Mouse (Mus musculus): ENCODE measurements around the gene Tiam1. TPM values are rescaled to one million over a fixed set of nuclear protein-coding genes. Genes with fewer than 3 reads are reported as not detected.

Gene Tiam1
- total RNA-seq, 2 experiments from 2014 or later, result 68.6 to 76.1 TPM

DNA sequence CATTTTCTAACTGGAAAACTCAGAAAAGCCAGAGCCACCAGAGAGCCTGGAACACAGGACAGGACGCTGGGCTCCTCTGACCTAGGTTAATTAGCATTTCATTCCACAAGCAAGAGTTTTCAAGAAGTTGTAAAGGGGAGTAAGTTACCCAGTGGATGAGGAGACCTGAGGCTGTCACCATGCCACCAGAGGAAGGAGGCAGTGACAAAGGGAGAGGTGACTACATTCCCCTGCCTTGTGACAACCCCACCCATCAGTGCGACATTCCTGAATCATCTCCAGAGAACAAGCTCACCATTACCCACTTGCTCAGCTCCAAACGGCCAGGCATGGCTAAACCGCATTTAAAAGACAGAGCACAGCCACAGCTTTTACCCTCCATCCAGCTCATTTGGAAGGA, 324.9 kb downstream of the Tiam1 start:
- no peak for ATAC-seq (replicated peaks; ENCODE audit: poor library complexity, severe bottlenecking)

DNA sequence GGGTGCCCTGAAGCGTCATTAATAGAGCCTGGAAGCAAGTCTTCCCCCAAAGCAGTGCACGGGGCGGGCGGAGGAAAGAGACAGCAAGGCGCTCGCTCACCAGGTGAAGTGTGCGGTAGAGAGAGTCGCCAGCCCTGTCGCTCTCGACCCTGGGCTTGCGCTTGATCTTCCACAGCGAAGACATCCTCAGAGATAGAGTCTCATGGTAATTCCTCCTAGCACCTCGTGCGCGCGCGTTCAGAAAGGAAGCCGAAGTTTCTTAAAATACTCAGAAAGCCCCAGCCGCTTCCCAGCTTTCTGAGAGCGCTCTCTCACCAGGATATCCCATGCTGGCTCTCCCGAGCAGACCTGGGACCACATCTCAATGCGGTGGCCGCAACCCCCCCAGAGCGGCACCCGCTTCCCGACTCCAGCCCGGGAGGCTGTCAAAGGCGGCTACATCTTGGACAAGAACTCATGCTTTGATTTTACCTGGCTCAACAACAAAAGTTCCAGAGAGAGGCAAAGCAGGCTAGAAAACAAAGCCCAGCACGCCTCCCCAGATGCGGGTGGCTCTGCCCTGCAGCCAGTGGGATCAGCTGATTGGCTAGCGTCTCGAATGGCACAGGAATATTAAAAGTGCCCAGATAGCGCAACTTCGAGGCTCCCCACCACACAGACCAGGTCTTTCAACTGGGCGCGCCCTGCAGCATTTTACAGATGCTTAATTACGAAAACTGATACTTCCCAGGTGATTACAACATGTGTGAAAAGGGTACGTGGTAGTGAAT, 325.5 kb downstream of the Tiam1 start:
- ATAC-seq (replicated peaks; ENCODE audit: poor library complexity, severe bottlenecking), result peak; percentile 16; the same call in 1 of the 2 replicates

DNA sequence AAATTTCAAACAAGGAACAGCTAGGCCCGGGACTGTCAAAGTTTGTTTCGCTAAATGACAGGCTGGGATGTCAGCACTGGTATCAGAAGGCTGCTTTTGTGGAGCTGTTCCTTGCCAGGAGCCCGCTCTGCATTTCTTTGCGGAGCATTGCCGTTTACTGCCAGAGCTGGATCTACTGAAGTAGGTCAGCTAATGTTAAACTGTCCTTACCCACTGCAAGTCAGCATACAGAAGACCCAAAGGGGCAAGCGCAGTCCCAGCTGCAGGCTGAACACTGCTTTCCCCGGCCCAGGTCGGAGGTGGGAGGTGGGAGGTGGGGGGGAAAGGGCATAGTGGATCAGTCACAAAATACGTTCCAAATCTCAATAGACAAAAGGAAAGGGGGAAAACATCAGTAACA, 326.3 kb downstream of the Tiam1 start:
- no peak for ATAC-seq (replicated peaks; ENCODE audit: poor library complexity, severe bottlenecking)

DNA sequence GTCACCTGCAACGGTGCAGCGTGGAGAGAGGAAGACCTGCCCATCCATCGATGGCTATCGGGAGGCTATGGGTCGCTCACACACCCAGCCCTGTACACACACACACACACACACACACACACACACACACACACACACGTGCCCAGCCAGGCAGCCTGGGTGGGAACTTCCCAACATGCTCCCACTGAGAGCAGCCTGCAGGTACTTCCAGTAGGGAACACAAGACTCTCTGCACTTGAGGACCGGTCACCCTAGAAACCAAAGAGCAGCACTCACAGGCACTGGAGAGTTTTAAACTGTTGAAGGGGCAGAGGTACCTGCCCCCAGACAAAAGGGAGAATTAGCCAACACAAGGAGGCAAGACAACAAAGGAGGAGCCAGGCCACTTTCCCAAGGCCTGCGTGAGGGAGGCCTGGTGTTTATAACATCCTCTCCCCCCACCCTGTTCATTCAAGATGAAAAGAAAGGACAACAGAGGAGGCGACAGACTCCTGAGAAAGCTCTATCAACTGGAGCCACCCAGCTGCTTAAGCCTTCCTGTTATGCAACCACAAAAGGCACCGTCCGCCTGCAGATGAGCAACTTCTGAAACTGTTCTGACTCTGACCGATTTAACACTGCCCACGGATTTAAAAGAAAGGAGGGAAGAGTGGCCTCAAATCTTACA, 326.9 kb downstream of the Tiam1 start:
- ATAC-seq (replicated peaks; ENCODE audit: poor library complexity, severe bottlenecking), result peak; percentile 84

DNA sequence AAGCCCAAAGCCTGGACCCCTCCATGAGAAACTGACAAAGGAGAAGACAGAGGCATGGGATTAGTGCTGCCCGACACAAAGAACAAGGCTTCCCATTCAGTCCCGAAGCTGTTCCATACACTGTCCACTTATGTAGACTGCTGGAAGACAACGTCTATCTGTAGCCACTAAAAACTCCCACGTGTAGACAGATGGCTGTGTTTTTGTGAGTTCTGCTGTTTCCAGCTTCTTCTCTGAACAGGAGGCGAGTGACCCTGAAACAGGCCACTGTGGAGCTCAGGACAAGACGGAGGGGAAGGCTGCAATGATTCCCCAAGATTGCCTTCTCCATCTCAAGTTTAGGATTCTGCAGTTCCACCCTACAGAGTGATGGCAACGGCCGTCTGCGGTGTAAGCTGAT, 330.0 kb downstream of the Tiam1 start:
- ATAC-seq (replicated peaks; ENCODE audit: poor library complexity, severe bottlenecking), result no peak

DNA sequence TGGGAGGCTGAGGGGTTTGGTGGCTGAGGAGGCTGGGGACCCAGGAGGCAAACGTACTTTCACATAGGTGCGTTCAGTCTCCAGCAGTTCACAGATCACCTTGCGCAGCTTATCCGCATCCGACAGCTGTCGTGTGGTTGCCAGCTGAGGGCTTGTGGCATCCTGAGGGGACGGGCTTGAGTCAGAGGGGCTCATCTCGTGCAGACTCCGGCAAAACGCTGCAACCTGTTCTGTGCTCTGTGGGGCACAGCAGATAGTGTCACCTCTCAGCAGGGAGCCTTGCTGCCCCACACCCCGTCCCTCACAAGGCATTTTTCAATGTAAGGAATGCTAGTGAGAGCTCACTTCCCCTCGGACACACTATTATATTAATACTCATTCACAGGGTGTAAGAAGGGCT, 330.7 kb downstream of the Tiam1 start:
- no peak for ATAC-seq (replicated peaks; ENCODE audit: poor library complexity, severe bottlenecking)

DNA sequence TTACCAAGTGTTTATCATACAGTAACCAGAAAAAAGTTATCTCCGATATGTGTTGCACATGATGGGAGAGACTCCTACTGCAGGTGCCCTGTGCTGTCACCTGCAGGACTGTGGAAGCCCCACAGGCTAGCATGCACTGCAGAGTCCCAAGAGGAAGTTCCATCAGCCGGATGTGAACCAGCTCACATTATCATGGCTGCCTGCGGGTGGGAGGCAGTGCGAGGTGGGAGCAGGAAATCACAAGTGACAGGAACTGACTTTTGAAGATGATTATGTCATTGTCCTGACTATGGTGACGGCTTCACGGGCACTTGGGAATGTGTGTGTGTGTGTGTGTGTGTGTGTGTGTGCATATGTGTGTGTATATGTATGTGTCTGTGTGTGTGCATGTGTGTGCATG, 333.2 kb downstream of the Tiam1 start:
- ATAC-seq (replicated peaks; ENCODE audit: poor library complexity, severe bottlenecking), result peak; percentile 52

DNA sequence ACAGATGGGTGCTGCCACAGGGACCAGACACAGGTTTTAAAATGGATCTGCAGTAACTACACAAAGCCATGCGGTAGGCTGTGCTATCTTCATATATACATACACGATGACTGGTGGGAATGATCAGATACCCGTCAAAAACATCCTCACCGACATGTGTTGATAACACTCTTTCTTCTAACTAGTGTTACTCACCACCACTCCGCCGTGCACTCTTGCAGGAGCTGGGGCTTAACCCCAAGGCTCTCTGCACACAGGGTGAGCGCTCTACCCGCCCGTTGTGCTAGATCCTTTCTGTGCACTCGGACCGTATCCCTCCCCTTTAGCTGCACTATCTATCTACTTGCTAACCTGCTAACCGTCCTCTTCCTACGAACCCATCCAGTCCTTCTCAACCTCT, 335.4 kb downstream of the Tiam1 start:
- ATAC-seq (replicated peaks; ENCODE audit: poor library complexity, severe bottlenecking), result no peak

DNA sequence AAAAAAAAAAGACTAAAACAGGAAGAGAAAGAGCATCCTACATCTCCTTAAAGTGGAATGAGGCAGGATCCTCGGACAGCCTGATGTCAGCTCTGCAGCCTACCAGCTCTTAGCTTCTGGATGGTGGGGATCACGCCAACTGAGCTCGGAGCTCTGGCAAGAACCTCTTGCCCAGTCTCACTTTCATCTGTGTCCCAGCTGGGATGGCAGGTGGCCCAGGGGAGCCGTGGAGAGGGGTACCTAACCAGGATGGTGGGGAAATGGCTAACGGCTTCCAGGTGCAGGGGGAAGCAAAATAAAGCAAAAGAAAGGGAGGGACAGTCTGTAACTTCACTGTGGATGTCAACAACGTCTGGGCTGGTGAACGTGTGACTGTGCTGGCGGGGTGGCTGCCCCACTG, 337.6 kb downstream of the Tiam1 start:
- ATAC-seq (replicated peaks; ENCODE audit: poor library complexity, severe bottlenecking), result no peak

DNA sequence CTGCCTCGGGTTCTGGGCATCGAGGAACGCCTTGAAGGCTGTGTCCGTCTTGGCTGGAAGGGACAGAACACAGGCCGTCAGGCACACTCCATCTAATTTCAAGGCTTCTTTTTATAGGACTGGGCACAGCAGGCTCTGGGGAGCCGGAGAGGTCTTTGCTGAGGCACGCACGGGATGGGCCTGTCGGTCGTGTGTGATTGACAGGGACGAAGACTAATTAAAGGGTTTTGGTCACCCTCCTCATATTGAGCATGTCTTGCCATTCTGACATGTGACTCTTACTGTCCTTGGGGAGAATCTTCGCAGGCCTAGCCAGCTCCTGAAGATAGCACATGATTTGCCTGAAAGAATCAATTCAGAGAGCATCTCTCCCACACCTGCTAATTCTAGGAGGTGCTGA, 338.4 kb downstream of the Tiam1 start:
- no peak for ATAC-seq (replicated peaks; ENCODE audit: poor library complexity, severe bottlenecking)

DNA sequence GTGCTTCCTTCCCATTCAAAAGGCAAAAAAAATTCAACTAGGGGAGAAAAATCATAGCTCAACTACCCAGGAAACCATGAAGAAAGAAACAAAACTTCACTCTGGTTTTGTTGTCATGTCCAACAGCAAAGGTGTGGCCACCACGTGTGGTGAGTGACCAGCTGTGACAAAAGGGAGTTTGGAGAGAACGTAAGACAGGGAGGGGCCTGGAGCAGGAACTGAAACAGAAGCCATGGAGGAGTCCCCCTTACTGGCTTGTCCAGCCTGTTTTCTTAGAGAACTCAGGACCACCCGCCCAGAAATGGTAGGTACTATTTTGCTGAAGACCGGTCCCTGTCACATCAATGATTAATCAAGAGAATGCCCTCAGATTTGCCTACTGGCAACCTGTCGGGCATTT, 342.1 kb downstream of the Tiam1 start:
- ATAC-seq (replicated peaks; ENCODE audit: poor library complexity, severe bottlenecking), result peak; percentile 85

DNA sequence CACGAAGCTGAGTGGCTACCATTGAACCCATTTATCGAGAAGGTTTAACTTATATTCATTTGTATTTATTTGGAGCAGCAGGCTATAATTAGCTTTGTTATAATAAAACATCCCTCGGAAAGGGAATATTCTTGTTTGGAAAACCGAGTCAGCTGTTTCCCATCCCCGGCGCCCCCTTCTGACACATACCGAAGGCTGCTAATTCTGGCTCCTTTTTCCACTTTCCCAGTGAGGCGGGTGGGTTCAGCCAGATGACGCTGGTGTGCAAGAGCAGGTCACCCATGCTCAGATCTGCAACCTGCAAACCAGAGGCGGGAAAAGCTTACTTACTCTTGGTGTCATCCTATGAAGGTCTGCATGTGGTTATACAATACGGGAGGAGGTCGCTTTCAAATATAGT, 343.8 kb downstream of the Tiam1 start:
- ATAC-seq (replicated peaks; ENCODE audit: poor library complexity, severe bottlenecking), result no peak

DNA sequence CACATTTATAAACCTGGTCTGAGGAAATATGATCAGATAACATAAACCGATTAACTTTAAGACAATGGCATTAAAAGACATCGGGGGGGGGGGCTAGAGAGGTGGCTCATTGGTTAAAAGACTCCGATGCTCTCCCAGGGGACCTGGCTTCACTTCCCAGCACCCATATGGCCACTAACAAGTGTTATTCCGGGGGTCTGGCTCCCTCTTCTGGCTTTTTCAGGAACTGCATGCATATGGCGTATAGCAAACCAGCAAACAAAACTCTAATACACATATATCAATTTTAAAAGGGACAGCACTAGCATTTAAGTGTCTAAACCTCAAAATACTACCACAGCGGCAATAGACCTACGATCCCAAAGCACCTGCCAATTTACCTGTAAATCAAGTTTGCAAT, 347.0 kb downstream of the Tiam1 start:
- ATAC-seq (replicated peaks; ENCODE audit: poor library complexity, severe bottlenecking), result no peak

DNA sequence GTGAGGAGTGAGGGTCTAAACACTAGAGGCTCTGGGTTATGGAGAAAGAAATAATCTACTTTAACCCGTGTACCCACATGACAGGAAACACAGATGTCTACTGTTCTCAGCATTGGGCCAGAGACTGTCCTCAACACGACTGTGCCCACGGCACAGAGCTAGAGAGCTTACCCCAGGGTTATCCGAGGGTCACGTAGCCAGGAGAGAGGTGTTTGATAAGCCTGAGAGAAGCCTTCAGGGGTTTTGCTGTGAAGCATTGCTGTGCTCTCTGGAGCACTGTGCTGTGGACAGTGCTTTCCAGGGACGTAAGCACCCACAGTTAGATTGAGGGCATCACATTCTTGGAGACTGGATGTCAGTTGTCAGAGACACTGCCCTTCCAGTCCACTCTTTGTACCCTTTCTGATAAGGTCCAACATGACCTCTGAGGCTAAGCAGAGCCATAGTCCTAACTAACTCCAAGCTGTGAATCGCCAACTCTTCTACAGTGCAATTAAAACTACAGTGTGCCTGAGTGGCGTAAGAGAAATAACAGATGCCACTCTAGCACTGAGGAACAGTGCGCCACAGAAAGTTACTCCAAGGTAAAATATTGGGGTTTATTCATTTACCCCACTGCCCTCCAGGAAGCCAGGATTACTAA, 353.7 kb downstream of the Tiam1 start:
- ATAC-seq (replicated peaks; ENCODE audit: poor library complexity, severe bottlenecking), result no peak

DNA sequence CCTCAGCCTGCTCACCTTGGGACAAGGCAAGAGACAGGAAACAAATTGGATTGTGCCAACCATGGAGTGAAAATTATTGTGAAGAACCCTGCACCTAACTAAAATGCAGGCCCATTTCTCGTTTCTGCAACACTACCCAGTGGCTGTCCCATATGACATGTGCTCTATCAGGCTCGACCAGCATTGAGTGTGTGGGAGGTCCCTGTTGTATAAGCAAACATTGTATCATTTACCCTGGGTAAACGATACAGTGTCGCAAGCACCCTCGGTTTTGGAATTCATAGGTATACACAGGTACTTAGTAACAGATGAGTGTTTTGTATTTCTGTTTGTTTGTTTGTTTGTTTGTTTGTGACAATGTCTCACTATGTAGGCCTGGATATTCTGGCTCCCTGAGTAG, 357.8 kb downstream of the Tiam1 start:
- no peak for ATAC-seq (replicated peaks; ENCODE audit: poor library complexity, severe bottlenecking)

DNA sequence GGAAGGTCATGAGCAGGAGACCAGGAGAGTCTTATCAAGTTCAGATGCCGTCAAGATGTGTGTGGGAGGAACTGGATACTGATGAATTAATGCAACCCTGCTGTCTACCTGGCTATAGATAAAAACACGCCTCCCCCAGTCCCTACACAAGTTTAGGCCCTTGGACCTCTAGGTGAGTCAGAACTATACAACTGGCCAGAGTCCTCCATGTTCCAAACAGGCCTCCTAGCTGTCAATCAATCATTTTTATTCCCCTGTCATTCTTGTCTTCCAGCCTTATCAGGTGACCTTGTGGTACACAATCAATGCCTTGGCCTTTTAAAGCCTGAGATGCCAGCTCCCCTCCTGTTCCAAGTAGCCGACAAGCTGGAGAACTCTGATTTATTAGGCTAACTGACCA, 363.9 kb downstream of the Tiam1 start:
- ATAC-seq (replicated peaks; ENCODE audit: poor library complexity, severe bottlenecking), result no peak

DNA sequence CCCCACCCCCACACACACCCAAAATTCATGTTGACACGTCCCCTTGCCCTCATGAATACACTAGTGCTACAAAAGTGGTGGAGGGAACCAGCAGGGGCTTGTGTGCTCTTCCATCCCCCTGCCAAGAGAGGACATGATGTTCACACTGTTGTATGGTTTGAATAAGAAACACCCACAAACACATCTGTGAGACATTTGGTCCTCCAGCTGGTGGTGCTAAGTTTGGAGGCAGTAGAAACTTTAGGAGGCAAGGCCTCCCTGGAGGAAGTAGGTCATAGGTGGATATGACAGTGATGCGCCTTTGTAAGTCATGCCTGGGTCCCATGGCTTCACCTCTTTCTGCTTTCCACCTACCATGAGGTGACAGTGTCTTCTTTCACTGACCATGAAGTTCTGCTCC, 366.1 kb downstream of the Tiam1 start:
- ATAC-seq (replicated peaks; ENCODE audit: poor library complexity, severe bottlenecking), result no peak

DNA sequence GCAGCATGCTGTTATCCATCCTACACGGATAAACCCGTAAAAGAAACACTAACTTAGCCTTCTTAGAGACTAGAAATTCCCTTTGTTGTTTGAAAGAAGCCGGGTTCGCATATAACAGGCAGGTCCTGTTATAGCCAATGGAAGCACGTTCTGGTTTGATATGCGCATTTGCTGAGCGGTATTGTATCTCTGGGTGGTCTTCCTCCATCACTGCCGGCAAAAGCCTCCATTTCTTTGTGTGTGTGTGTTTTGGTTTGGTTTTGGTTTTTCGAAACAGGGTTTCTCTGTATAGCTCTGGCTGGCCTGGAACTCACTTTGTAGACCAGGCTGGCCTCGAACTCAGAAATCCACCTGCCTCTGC, 369.0 kb downstream of the Tiam1 start:
- no peak for ATAC-seq (replicated peaks; ENCODE audit: poor library complexity, severe bottlenecking)

DNA sequence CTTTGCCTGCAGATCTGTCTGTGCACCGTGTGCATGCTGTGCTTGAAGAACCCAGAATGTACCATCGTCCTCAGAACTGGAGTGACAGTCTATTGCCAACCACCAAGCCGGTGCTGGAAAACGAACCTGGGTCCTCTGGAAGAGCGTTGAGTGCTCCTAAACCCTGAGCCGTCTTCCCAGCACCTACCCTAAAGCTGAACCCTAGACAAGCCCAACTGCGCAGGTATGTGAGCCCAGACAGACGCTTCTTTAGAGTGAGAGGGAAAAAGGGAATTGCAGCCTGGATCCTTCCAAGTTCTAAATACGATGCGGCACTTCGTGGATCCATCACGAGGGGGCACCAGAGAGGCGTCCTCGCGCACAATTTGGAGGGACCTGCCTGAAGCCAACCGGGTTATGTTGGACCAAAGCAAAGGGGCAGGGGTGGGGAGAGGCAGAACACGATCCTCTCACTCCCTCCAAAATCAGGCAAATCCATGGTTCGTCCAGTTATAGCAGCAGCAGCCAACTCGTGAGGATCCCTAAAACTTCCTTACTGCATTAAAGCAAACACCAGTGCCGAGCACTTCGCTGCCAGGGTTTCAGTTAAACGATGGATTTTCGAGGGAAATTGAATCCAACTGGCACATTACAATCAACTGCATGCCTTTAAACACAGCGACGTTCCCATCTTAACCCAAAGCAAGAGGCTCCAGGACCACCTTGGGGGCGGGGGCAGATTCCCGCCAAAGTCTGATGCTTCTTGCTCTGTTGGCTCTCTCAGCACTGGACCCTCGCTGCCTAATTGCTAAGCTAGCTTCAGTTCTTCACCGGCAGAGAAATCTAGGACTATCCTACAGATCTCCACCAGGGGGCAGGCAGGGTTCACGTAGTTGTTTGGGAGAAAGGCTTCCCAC, 369.7 kb downstream of the Tiam1 start:
- peak; percentile 92 for ATAC-seq (replicated peaks; ENCODE audit: poor library complexity, severe bottlenecking)

DNA sequence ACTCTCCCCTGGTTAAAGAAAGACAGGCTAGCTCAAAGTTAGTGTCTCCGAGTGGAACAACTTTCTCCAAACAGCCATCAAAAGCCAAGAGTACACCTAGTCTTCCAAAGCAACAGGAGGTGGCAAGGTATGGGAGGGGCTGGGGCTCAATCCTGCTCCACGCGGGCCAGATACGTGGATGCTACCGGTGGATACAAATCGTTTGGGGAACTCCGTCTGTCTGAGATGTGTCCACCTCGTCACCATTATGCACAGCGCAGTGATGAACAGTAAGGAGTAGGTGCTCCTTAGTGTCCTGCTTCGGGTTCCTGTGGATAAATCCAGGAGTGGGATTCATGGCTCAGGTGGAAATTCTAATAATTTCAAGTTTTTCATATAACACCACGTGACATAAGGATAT, 377.6 kb downstream of the Tiam1 start:
- ATAC-seq (replicated peaks; ENCODE audit: poor library complexity, severe bottlenecking), result no peak

DNA sequence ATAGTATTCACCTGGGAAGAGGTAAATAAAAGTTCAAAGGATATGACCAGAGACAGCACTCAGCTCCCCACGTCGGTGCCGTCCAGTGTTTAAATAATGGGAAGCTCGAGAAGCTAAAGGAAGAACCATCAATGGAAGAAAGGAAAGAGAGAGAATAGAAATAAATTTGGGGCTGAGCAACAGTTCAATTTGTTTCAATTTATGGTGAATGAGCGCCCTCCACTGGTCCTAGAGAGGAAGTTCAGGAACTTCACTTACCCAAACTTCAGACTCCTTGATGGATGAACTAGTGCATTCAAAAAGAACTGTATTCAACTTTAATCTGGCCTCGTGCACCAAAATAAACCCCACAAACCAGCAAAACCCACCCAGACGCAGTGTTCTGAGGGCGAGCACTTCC, 378.1 kb downstream of the Tiam1 start:
- 0 out of 2 replicates have a peak, but pooled peaks have one; percentile 45 for ATAC-seq (replicated peaks; ENCODE audit: poor library complexity, severe bottlenecking)

All from granulocyte monocyte progenitor cell, adult 5-6 weeks (primary cell).